Comparison of ENCODE assay signal across 21 mouse cellular contexts in the genomic region with DNA sequence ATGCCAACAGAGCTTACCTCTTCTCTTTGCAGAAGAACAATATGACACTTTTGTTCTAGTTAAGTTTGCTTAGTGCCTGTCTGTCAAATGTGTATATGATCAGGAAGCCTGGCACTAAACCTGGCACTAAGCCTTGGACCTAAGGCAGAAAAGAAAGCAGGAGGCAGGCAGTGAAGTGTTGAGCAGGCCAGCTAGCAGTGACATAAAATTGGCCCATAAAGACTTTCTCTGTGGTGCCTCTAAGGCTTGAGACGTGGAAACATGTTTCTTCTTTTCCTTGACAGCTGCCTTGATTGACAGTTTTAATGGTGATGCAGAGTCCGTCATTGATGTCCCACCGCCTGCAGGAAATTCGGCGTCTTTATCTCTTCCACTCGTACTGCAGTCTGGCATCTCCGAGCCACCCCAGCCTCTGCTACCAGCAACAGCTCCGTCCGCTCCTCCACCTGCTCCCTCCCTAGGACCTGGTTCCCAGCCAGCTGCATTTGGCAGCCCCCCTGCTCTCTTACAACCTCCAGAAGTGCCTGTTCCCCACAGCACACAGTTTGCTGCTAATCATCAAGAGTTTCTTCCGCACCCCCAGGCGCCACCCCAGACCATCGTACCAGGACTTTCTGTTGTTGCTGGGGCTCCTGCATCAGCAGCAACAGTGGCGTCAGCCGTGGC. TPM values are rescaled to one million over a fixed set of nuclear protein-coding genes. Genes with fewer than 3 reads are reported as not detected.
A peak's percentile ranks its signal among the peaks of the same experiment; 100 is the strongest.
DNase-seq lines count a peak whose midpoint lies in the region; ATAC-seq lines count a peak whose summit lies in the region.
"Had no signal": no experiment of that assay in that cellular context is flagged by ENCODE, and none has a peak within 500 bp of the region (broad histone marks: within the 10 kb centered on the region; RNA-seq: fewer than 3 reads in every experiment).

No protein-coding gene starts in this region.

- peaks cover 3% of the 10 kb centered on the region; the same call in 1 of the 2 replicates for H3K4me1 ChIP-seq in forebrain, embryonic 15.5 days
- H3K4me1 ChIP-seq in forebrain, embryonic 10.5 days: no peaks in the 10 kb centered on the region
- H3K4me1 ChIP-seq: embryonic facial prominence, embryonic 12.5 days; heart, embryonic 13.5 days; hindbrain, embryonic 15.5 days had no signal

- no peaks in the 10 kb centered on the region for H3K9me3 ChIP-seq in forebrain, embryonic 15.5 days
- peaks cover 6% of the 10 kb centered on the region; the same call in 1 of the 2 replicates for H3K9me3 ChIP-seq in forebrain, embryonic 10.5 days
- H3K9me3 ChIP-seq: embryonic facial prominence, embryonic 12.5 days; heart, embryonic 13.5 days; hindbrain, embryonic 15.5 days had no signal

- WGBS in forebrain, embryonic 15.5 days: 76% methylated on average over 14 of the region's 14 CpGs
- WGBS in forebrain, embryonic 10.5 days: 93% methylated on average over 14 of the region's 14 CpGs

- H3K27ac ChIP-seq in forebrain, embryonic 15.5 days (replicated peaks): peak overlapping the region; percentile 52; the same call in 1 of the 2 replicates
- H3K27ac ChIP-seq in forebrain, embryonic 10.5 days: no peak overlapping the region
- H3K27ac ChIP-seq: embryonic facial prominence, embryonic 12.5 days; heart, embryonic 13.5 days; hindbrain, embryonic 15.5 days had no signal

- ATAC-seq in cerebellum, adult (ENCODE audit: insufficient number of reproducible peaks, low FRiP score, low TSS enrichment): no peak
- no peak for ATAC-seq in forebrain, embryonic 15.5 days (replicated peaks)
- ATAC-seq: activated CD4-positive, CD25-positive, alpha-beta regulatory T cell, adult 4 months; Patski had no signal

- H3K4me3 ChIP-seq in forebrain, embryonic 15.5 days: no peak overlapping the region
- no peak overlapping the region for H3K4me3 ChIP-seq in forebrain, embryonic 10.5 days
- H3K4me3 ChIP-seq: embryonic facial prominence, embryonic 12.5 days; heart, embryonic 13.5 days; hindbrain, embryonic 15.5 days had no signal

- DNase-seq in cerebellum, adult 9-11 months: peak; percentile 35
- no peak for DNase-seq in forebrain, embryonic 10.5 days (ENCODE audit: extremely low spot score, low spot score)
- peak; percentile 84 for DNase-seq in left cerebral cortex, postnatal 4 days
- DNase-seq in left cerebral cortex, postnatal 10 days (ENCODE audit: extremely low spot score in 1 of 2, low spot score in 2 of 2): no peak
- no peak for DNase-seq in urinary bladder, adult 2 months (ENCODE audit: low spot score)
- DNase-seq: adrenal gland, postnatal 14 days; gastrocnemius, postnatal 36 days; heart, adult 11 months; heart, postnatal 36 days; kidney, adult 11 months; kidney, adult 9 months had no signal

- H3K9ac ChIP-seq in forebrain, embryonic 15.5 days (replicated peaks): no peak overlapping the region
- H3K9ac ChIP-seq: embryonic facial prominence, embryonic 12.5 days; heart, embryonic 13.5 days; hindbrain, embryonic 15.5 days had no signal

- intact Hi-C loops in left cerebral cortex, postnatal 4 days (cut with DNase I): no loop called here
- intact Hi-C loops in left cerebral cortex, postnatal 10 days (cut with DNase I): no loop called here

- no peak overlapping the region for H3K4me2 ChIP-seq in forebrain, embryonic 15.5 days (replicated peaks)
- H3K4me2 ChIP-seq: embryonic facial prominence, embryonic 12.5 days; heart, embryonic 13.5 days; hindbrain, embryonic 15.5 days had no signal

- H3K27me3 ChIP-seq in forebrain, embryonic 15.5 days: no peaks in the 10 kb centered on the region
- no peaks in the 10 kb centered on the region for H3K27me3 ChIP-seq in forebrain, embryonic 10.5 days (ENCODE audit: poor library complexity, severe bottlenecking)
- H3K27me3 ChIP-seq: CH12.LX; embryonic facial prominence, embryonic 12.5 days; heart, embryonic 13.5 days; hindbrain, embryonic 15.5 days; Patski had no signal

- peaks cover 43% of the 10 kb centered on the region for H3K36me3 ChIP-seq in forebrain, embryonic 15.5 days
- peaks cover 90% of the 10 kb centered on the region for H3K36me3 ChIP-seq in forebrain, embryonic 10.5 days (replicated peaks)

RNA-seq across cellular contexts. Expression of gene Yrdc, which starts 12.3 kb away (rescaled TPM):
- 51.1 and 59.3 TPM in 2 replicates for polyA plus RNA-seq in forebrain, embryonic 15.5 days (2015; fragmentation: Nextera tagmentation; extraction: Ambion mirVana)
- 43.1 and 44.1 TPM in 2 replicates for polyA plus RNA-seq in forebrain, embryonic 10.5 days (2016; fragmentation: Nextera tagmentation; extraction: Ambion mirVana)
- total RNA-seq in left cerebral cortex, postnatal 4 days (2021): 10 to 100 TPM; 40.6 to 45.8 TPM
- total RNA-seq in left cerebral cortex, postnatal 10 days (2021): 10 to 100 TPM; 27.9 to 33.3 TPM
- polyA plus RNA-seq in urinary bladder, adult 2 months (2012; rRNA removed): 32.5 and 47.3 TPM in 2 replicates

RNA-seq across cellular contexts. Expression of gene 1110065P20Rik, which starts 12.8 kb away (rescaled TPM):
- polyA plus RNA-seq in forebrain, embryonic 15.5 days (2015; fragmentation: Nextera tagmentation; extraction: Ambion mirVana): 81.3 and 86.1 TPM in 2 replicates
- polyA plus RNA-seq in forebrain, embryonic 10.5 days (2016; fragmentation: Nextera tagmentation; extraction: Ambion mirVana): 39.3 and 42.9 TPM in 2 replicates
- total RNA-seq in left cerebral cortex, postnatal 4 days (2021): 10 to 100 TPM; 74.1 to 75.1 TPM
- total RNA-seq in left cerebral cortex, postnatal 10 days (2021): 10 to 100 TPM; 87.8 to 97.6 TPM
- 32.4 and 37.5 TPM in 2 replicates for polyA plus RNA-seq in urinary bladder, adult 2 months (2012; rRNA removed)

RNA-seq across cellular contexts. Expression of gene Maneal, which starts 23.8 kb away (rescaled TPM):
- polyA plus RNA-seq in forebrain, embryonic 15.5 days (2015; fragmentation: Nextera tagmentation; extraction: Ambion mirVana): 9.3 and 10.2 TPM in 2 replicates
- polyA plus RNA-seq in forebrain, embryonic 10.5 days (2016; fragmentation: Nextera tagmentation; extraction: Ambion mirVana): 2.3 and 2.6 TPM in 2 replicates
- 10 to 100 TPM; 48.8 to 52.5 TPM for total RNA-seq in left cerebral cortex, postnatal 4 days (2021)
- 10 to 100 TPM; 54.0 TPM for total RNA-seq in left cerebral cortex, postnatal 10 days (2021)
- polyA plus RNA-seq in urinary bladder, adult 2 months (2012; rRNA removed): 0.65 and 0.76 TPM in 2 replicates
- polyA plus RNA-seq: heart, embryonic 13.5 days; Patski had no signal

RNA-seq across cellular contexts. Expression of gene Mtf1, which starts 36.3 kb away (rescaled TPM):
- 12.1 and 13.8 TPM in 2 replicates for polyA plus RNA-seq in forebrain, embryonic 15.5 days (2015; fragmentation: Nextera tagmentation; extraction: Ambion mirVana)
- polyA plus RNA-seq in forebrain, embryonic 10.5 days (2016; fragmentation: Nextera tagmentation; extraction: Ambion mirVana): 20.4 and 22.3 TPM in 2 replicates
- 10 to 100 TPM; 25.0 to 27.2 TPM for total RNA-seq in left cerebral cortex, postnatal 4 days (2021)
- 10 to 100 TPM; 22.8 to 24.4 TPM for total RNA-seq in left cerebral cortex, postnatal 10 days (2021)
- 9.0 and 10.1 TPM in 2 replicates for polyA plus RNA-seq in urinary bladder, adult 2 months (2012; rRNA removed)

RNA-seq across cellular contexts. Expression of gene Epha10, which starts 42.5 kb away (rescaled TPM):
- 1.3 and 1.4 TPM in 2 replicates for polyA plus RNA-seq in forebrain, embryonic 15.5 days (2015; fragmentation: Nextera tagmentation; extraction: Ambion mirVana)
- polyA plus RNA-seq in forebrain, embryonic 10.5 days (2016; fragmentation: Nextera tagmentation; extraction: Ambion mirVana): 1.1 and 1.3 TPM in 2 replicates
- total RNA-seq in left cerebral cortex, postnatal 4 days (2021): 10 to 100 TPM; 15.7 to 18.8 TPM
- 10 to 100 TPM; 25.4 to 27.5 TPM for total RNA-seq in left cerebral cortex, postnatal 10 days (2021)
- polyA plus RNA-seq in urinary bladder, adult 2 months (2012; rRNA removed): not detected in 2 replicates
- total RNA-seq: CH12.LX; gastrocnemius, adult 8-10 months; gastrocnemius, postnatal 36 days; heart, postnatal 36 days had no signal
- polyA plus RNA-seq: heart, postnatal 0 days; Patski had no signal

Comparison
In these comparisons a context has a peak if more than half of its experiments do, and no peak if none do; other contexts are left out.
1. DNase-seq: peak in cerebellum, adult 9-11 months (single experiment) and left cerebral cortex, postnatal 4 days (single experiment); none in forebrain, embryonic 10.5 days (single experiment), left cerebral cortex, postnatal 10 days (0 of 2) and urinary bladder, adult 2 months (single experiment).